Mouse (Mus musculus): ENCODE data around the gene Cryzl2.

Gene Cryzl2

DNA sequence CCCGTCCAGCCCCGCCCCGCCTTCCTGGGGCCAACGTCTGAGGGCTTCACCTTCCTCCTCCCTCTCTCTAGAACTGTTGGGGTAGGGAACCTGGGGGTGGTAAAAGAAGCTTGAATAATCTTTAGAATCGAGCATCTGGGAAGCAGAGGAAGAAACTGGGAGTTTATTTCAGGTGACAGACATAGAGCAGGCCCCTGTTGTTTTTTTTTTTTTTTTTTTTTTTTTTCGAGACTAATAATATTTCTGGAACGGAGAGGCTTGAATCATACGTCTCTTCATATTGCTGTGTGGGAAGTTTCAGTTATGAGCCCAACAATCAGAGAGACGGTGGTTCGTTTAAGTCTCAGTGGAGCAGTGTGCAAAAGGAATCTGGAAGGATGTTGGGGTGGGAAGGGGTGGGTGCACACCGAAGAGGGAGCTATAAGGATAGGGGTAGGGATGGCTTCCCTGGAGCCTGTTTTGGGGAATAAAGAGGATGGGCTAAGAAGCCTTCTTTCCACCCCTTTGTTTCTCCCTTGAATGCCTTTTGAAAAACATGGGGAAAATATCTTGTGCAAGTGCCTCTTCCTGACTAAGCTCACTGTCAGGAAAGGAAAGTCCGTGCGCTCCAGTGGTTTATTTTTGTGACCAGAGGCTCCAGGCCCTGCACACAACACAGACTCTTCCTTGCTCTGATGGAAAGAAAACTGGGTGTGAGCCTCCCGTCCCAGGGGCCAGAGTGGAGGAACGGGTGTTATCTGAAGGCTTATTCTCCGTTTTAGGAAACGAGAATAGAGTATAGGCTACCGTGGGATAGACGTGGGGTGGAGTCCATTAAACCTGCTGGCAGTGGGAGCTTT lies 14.4 kb upstream of the Cryzl2 start:
- no peak for DNase-seq

DNA sequence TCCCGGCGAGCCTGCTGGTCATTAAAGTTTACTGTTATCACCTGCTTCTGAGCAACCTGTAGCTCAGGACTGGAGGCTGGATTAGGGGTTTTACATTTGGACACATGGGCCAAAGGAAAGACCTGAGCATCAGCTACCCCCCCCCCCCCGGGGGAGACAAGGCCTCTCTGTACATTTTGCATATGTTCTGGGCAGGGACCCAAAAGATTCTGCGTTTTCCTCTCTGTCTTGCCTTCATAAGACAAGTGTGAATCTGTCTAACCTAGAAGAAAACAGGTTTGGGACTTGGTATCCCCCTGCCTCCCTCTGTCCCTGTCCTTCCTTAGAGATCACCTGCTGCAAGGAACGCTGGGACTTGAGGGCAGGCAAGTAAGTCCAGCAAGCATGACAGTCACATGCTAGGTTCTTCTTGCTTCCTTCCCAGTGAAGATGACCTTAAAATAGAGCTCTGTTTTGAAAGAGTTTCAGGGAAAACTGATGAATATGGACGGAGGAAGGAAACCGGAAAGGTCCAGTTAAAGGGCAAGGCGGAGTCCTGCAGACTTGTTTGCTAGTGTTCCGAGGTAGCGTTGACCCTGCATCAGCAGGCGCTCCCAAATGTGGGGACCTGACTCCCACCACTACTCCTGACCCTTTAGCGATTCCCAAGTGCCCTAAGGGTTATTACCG lies 13.6 kb upstream of the Cryzl2 start:
- DNase-seq = no peak

DNA sequence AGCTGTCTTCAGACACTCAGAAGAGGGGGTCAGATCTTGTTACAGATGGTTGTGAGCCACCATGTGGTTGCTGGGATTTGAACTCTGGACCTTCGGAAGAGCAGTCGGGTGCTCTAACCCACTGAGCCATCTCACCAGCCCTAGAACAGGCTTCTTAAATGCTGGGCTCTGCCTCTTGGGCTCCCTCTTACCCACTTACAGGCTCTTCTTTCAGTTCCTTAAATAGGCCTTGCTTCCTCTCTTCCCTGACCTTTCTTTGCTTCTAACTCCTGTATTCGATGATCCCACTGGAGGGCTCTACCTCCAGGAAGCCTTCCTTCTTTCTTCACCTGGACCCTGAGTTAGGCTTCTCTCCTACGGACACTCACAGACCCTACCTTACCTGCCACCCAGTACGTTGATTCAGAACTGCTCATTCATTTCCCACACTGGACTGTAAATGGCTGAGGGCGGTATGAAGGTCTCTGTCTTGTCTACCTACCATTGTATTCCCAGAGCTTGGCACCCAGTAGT lies 12.9 kb upstream of the Cryzl2 start:
- DNase-seq = no peak

DNA sequence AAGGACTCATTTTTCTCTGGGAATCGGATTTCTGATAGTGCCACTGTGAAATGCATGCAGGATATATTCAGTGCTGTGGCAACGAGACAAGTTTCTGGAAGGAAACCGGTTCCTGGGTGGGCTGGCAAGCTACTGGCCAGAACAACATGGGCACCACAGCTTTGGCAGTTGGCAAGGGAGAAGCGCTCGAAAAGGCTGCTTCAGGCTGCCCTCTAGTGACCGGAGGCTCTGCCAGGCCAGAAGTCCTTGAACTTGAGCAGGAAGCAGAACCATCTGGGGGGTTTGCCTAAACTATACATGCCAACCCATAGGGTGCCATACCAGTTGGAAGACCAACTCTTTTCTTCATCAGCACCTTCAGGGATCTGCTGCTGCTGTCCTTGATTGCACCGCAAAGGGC lies 12.1 kb upstream of the Cryzl2 start:
- no peak for DNase-seq

DNA sequence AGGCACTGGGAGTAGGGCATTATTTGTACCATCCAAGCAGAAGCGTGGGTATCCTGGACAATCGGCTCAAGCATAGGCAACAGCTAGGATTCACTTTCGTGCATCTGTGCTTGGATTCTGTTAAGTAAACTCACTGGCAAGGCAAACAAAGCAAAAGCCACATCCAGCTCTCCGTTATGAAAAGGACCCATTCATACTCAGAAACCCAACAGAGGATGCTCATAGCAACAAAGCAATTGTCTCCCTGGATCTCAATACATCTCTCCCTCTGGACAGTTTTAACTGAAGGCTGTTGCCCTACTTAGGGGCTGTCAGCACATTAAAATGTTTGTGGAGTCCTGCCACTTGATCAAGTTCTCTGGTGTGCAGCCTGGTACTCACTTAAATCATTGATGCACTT lies 11.2 kb upstream of the Cryzl2 start:
- no peak for DNase-seq

DNA sequence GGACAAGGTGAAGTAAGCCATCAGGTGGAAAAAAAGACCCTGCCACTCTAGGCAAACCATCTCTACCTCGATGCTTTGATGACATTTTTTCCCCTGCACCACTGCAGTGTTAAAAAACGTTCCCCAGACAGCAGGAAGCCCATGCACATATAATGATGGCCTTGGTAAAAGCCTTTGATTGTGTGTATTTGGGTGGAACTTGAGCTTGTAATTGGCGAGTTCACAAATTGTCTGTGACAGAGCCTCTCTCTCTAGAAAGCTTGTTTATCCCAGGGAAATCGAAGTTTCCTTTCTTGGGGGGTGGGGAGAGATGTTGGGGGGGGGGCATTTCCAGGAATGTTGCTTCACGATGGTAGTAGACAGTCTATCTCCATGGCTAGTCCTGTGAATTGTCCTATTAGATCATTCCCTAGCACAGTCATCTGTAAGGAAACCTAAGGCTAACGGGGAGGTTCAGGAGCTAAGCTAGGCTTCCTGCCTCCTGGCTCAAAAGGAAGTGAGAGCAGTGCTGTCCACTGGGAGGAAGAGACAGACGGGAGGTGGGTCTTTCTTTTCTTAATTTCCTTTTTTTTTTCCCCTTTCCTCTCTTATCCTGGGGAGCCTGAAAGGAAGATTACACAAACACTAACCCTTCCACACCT lies 10.1 kb upstream of the Cryzl2 start:
- no peak for DNase-seq

DNA sequence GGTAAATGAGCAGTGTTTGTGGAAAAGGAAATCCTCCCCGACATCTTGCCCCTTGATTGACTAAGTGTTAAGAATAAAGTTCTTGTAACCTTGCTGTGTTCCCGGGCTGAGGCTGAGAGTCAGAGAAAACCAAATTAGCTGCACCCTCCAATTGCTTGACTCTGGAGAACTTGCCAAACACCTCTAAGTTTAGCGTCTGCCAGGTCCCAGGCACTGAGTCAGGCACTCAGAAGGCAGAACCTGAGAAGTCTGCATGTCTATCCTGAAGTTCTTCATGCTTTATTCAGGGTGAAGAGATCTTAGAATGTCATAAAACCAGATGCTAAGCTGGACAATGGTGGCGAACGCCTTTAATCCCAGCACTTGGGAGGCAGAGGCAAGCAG lies 9.6 kb upstream of the Cryzl2 start:
- DNase-seq = no peak

DNA sequence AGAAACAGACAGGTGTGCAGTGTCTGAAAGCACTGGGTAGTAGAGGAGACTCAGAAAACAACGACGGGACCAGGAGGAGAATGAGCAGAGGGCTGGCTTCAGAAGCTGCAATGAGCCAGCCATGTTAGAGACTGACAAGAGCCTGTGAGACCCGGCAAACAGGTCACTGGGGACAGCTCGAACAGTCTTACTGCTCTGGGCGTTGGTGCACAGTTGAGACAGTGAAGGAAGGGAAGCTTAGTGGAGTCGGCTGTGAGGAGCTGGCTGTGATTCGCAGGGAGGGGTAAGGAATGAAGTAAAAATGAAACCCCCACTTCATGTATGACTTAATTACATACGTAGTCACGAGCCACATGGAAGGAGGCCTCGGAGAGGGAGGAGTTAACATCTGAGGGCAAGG lies 8.8 kb upstream of the Cryzl2 start:
- DNase-seq = no peak

DNA sequence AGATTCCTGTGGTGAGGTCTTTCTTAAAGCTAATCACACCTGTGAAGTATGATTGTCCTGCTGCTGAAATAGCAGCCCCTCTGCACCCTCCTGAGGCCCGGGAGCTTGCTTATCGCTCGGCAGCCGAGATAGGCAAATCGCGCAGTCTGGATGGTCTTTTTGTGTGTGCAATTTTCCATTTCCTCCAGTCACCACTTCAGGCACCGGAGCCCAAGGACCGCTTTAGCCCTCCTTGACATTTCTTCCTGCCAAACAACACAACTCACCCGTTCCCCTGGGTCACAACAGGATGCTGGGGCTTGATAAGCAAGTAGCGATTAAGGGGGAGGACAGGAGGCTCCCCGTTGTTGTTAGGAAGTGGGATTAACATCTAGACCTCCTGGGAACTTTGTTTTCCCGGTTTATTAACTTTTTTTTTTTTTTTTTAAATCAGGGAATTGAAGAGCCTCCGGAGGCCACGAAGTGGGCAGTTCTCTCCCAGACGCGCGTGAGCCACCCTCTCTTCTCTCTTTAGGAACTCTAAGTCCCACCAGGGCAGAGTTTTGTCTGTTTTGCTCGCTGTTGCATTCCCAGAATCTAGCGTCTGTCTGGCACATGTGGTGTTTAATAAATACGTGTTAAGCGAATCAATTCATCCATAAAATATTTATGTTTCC lies 8.3 kb upstream of the Cryzl2 start:
- no peak for DNase-seq

DNA sequence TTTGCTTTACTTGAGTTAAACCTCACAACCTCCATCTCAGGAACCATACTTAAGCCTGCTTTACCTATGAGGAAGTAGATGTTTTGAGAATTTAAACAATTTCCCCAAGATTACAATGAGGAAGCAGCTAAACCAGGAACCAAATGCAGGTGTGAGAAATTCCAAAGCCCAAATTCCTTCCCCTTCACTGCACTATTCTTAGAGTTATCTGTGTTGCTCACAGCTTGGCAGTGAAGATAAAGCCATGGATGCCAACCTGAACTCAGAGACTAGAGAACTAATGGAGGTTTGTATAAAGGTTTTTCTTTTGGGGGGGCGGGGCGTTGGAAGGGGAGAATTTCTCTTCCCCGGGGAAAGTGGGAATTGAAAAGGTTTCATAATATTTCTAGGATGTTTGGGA lies 6.1 kb upstream of the Cryzl2 start:
- DNase-seq = no peak

DNA sequence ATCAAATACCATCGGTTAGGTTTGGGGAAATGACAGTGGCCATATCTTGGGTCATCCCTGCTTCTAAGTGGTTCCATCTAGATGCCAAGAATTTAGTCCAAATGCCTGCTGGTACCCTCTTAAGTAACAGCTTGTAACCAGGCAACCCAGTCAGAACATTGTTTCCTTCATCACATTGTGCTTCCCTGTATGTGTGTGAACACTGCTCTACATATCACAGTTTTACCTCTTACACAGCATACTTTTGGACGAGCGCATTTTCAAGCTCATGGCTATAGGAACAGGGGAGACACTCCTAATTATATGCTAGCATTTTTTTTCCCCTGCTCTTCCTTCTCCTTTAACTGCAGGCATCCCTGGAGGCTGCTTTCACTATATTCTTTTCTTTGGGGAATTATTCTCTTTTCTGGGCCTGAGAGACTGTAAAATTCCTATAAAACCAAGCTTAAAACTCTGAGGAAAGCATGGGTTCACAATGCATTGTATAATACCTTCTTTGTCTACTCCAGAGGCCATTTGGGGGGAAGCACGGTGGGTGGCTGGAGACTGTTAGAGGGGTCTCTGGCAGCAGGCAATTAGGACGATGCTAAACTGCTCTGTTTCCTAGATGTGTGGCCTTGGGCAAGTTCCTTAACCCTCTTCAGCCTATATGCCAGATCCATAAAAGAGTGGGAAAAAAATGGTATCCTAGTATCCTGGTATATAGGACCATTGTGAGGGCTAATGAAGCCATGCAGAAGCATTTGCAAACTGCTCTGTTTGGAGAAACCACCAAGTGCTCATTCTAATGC lies 5.4 kb upstream of the Cryzl2 start:
- DNase-seq = no peak

DNA sequence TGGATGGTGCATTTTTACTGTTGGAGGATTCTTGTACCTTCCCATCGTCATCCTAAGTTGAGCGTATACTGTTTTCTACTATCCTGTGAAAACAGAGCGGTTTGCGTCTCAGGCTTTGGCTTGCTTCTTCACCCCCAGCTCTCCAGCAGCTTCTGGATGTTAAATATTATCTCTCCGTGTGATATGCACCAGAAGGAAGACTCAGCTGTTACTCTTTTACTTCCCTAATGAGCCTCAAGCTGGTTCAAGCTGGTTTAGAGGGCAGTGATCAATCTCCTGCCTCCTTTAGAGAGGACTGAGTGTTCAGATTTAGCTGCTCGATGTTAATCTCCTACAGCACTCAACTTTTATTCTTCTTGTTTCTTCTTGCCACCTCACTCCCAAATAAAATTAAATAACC lies 3.5 kb upstream of the Cryzl2 start:
- DNase-seq = no peak

DNA sequence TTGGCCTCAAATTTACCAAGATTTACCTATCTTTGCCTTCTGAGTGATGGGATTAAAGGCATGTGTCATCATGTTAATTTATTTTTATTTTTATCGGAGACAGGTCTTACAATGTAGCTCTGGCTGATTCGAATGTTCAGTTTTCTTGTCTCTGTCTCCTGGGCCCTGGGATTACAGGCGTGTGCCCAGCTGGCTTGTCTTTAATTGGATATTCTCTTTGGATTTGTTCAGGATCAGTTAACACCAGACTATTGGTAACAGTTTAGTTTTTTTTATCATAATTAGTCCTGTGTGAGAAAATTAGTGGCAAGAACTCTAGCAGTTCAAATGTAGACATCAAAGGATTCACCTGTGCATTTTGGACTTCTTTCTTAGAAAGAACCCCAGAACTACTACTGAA lies 588 bp upstream of the Cryzl2 start:
- no peak for DNase-seq

DNA sequence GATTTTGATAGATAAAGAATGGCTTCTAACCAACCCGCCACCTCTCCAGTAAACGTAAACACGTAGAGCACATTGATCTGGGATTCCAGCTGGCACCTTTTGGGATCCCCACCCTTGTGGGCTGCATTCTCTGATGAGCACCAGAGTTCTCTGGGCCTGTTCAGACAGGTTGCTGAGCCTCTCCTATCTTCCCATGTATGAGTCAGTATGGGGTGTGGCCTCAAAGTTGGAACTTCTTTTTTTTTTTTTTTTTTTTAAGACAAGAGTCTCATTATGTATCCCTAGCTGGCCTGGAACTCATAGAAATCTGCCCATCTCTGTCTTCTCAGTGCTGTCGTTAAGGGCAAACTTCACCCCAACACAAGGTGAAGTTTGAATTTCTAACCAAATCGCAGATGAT lies 1.5 kb downstream of the Cryzl2 start:
- no peak for DNase-seq

DNA sequence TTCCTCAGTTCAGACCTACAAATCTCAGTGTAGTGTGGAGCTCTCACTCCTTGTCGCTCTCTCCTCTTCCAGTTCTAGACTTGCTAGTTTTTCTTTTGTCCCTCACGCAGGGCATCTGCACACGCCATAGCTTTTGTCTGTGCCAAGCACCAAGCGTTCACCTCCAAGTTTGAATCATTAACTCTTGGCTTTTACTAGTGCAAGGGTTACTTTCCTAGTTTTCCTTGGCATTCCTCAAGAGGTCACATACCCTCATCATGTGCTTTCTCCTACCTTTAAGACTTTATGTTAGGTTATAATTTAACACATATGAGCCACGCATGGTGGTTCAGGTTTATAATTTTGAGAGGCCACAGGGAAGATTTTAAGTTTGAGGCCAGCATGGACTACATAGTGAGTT lies 2.9 kb downstream of the Cryzl2 start:
- no peak for DNase-seq

DNA sequence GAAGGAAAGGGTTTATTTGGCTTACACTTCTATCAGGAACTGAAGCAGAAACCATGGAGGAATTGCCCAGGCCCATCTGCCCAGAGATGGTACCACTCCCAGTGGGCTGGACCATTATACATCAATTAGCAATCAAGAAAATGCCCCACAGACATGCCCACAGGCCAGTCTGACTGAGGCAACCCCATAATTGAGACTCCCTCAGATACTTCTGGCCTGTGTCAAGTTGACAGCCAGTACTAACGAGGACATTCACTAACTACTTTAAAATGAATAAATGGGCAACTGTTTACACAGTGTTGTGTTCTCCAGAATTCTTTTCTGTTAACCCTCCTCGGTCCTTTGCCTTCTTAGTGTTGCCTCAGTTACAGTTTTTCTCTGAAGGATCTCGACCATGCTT lies 4.0 kb downstream of the Cryzl2 start:
- DNase-seq = no peak

DNA sequence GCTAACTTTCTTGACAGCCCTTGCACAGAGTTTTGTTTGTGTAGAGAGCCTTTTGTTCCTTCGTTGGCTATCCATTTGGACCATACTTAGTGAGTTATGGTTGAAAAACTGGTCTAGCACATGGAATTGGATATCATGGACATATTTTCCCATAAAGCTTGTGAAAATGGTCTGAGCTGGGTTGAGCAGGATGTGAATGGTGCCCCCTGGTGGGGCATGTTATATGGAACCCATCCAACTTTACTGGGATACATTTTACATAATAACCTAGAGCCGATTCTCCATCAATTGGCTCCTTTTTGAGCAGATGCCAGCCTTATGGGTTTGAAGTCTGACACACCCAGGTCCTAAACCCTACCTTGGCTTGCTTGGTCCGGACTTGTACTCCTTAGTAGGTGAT lies 6.8 kb downstream of the Cryzl2 start:
- DNase-seq = no peak

DNA sequence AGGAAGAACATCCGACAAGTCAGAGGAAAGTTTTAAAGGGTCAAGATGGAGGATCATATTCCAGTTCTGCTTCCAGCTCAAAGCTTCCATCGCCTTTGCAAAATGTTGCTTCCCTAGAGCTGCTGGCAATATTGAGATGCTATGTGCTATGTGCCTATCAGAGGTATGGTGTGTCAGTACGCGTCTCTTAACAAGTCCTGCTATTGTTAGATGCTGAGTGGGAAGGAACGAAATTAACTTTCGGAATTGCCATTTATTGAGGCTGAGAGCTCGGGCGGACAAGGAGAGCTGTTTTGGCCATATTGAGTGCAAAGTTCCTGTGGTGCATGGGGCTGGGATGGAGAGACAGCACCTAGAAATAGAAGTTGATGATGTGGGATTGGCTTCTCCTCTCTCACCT lies 9.5 kb downstream of the Cryzl2 start:
- no peak for DNase-seq

DNA sequence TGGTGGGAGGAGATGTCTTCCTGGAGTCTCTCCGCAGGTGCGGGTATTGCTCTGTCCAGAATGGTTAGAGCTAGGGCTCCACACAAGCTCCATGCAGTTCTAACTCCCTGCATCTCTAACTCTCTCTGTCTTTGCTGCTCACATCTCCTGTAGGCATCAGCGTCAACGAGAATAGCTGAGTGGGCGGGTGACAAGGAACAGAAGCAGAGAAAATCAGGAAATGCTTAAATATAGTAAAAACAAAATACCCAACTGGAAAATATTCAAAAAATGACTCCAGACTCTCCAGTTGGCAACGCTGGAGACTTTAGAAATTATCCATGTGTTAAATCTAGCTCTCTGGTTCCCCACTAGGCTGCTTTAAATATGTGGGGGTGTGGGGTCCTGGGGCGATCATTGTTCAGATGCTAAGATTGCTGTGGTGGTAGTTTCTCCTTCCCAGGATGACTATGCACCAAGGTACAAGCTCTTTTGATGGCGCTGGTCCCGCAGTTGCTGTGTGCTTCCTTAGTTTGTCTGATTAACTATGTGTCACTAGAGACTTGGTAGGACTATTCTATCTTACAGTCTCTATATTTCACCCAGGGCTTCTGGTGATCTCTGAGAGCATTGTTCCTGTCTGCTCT lies 12.5 kb downstream of the Cryzl2 start:
- DNase-seq = no peak

DNA sequence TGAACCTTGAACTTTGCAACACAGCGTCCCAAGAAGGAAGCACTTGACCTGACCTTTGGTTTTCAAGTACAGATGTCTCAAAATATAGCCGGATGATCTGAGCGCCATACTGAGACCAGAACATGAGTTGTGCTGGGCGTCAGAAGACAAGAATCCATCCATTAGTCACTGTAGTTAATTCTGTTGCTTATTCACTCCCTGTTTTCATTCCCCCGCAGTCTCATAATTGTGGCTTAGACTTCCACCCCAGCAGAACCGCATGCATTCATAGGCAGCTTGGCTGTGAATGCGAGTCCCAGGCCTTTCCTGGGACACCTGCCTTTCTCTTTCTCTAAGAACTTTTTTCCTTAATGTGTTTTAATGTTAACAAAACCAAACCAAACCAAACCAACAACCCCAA lies 14.3 kb downstream of the Cryzl2 start:
- DNase-seq = no peak

DNA sequence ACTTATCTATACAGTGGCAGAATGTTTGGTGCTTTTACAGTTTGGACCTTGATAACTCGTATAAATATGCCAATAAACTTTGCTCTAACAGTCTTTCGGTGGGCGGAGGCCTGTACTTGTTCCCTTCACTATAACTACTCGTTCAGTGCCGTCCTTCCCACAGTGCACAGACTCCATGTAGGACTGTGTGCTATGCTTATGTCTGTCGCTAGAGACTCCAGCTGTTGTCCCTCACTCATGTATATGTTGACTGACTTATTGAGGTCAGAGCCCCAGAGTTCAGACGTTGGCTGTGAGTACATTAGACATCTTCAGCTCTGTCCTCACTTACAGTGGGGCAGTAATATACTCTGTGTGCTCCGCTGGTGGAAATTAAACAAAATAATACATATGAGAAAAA lies 16.5 kb downstream of the Cryzl2 start:
- no peak for DNase-seq

DNA sequence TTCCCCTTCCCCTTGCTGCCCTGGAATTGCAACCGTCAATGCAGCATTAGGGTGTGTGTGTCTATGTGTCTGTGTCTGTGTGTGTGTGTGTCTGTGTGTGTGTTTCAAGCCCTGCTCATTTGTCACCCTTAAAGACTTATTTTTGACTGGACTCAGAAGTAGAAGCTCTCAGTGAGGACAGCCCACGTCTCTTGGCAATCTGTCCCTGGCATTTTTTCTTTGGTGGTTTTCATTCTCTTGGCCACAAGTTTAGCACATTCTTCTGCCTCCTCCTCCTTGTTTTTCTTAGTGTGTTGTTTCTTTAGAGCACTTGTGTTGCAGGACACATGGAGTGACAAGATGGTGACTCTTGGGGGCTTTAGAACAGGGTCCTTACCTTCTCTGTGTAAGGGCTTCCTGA lies 17.9 kb downstream of the Cryzl2 start:
- no peak for DNase-seq
